Mouse (Mus musculus) 416B (cell line): ENCODE measurements at regions not wholly inside any gene's neighbourhood (a gene's known extent, or its start where the extent isn't known, plus 50 kb on each side); places are given as distances from the start of the nearest gene placed in this dataset.

ENCODE experiments used
- DNase-seq: peaks from one replicate; pipeline ENCODE4 v3.0.0; 2011; ENCODE audit warnings: low read depth

GRCm38 (mm10) chr4:55134339-55134738 is 189.5 kb downstream of the Zfp462 start:
- DNase-seq, result no peak

GRCm38 (mm10) chr4:55134791-55135190 is 189.9 kb downstream of the Zfp462 start:
- no peak for DNase-seq

GRCm38 (mm10) chr4:55136283-55136682 is 191.4 kb downstream of the Zfp462 start:
- DNase-seq, result no peak

GRCm38 (mm10) chr4:55137781-55138394 is 193.0 kb downstream of the Zfp462 start:
- peak; percentile 13 for DNase-seq

GRCm38 (mm10) chr4:55141317-55141716 is 196.5 kb downstream of the Zfp462 start:
- no peak for DNase-seq

- DNase-seq, result no peak
These were observed 197.3 kb downstream of the Zfp462 start for GRCm38 (mm10) chr4:55141923-55142732.

- DNase-seq, result no peak
These were observed 198.6 kb downstream of the Zfp462 start for GRCm38 (mm10) chr4:55143400-55143799.

GRCm38 (mm10) chr4:55144995-55145394 is 200.1 kb downstream of the Zfp462 start:
- DNase-seq, result no peak

GRCm38 (mm10) chr4:55145968-55146367 is 201.1 kb downstream of the Zfp462 start:
- DNase-seq, result no peak

GRCm38 (mm10) chr4:55148380-55148779 is 201.5 kb upstream of the Rad23b start:
- DNase-seq, result no peak

GRCm38 (mm10) chr4:55154556-55154955 is 195.3 kb upstream of the Rad23b start:
- DNase-seq, result no peak

- no peak for DNase-seq
These were observed 191.6 kb upstream of the Rad23b start for GRCm38 (mm10) chr4:55158166-55158739.

- no peak for DNase-seq
These were observed 183.6 kb upstream of the Rad23b start for GRCm38 (mm10) chr4:55166266-55166665.

GRCm38 (mm10) chr4:55169063-55169462 is 180.8 kb upstream of the Rad23b start:
- DNase-seq, result no peak

GRCm38 (mm10) chr4:55172334-55172891 is 177.4 kb upstream of the Rad23b start:
- DNase-seq, result no peak

- DNase-seq, result no peak
These were observed 173.8 kb upstream of the Rad23b start for GRCm38 (mm10) chr4:55176026-55176425.

GRCm38 (mm10) chr4:55179456-55179855 is 170.4 kb upstream of the Rad23b start:
- no peak for DNase-seq

- DNase-seq, result no peak
These were observed 166.3 kb upstream of the Rad23b start for GRCm38 (mm10) chr4:55183519-55183918.

GRCm38 (mm10) chr4:55188716-55189115 is 161.1 kb upstream of the Rad23b start:
- no peak for DNase-seq

- no peak for DNase-seq
These were observed 159.3 kb upstream of the Rad23b start for GRCm38 (mm10) chr4:55190586-55190985.

GRCm38 (mm10) chr4:55194061-55194460 is 155.8 kb upstream of the Rad23b start:
- no peak for DNase-seq

- DNase-seq, result no peak
These were observed 155.3 kb upstream of the Rad23b start for GRCm38 (mm10) chr4:55194552-55194951.
